Mouse (Mus musculus) midbrain, embryonic 15.5 days (tissue): Measurements from ENCODE around the gene Prr15l. TPM values are rescaled to one million over a fixed set of nuclear protein-coding genes. Genes with fewer than 3 reads are reported as not detected.

Experiments
- ATAC-seq: fragments of 200-750 bp; cut with Nextera tagmentation; replicated peaks from 2 replicates; pipeline ENCODE4 v1.8.0; 2017; ENCODE audit warnings: moderate TSS enrichment
- H3K27ac ChIP-seq: fragments of 300-500 bp; sonication (generic); 2 replicates; pipeline ENCODE4 v1.5.1; 2015; ENCODE audit warnings: mild to moderate bottlenecking, inconsistent platforms
- H3K27me3 ChIP-seq: fragments of 300-500 bp; sonication (generic); replicated peaks from 2 replicates; pipeline ENCODE4 v1.6.1; 2015; ENCODE audit warnings: inconsistent platforms
- H3K36me3 ChIP-seq: fragments of 300-500 bp; sonication (generic); replicated peaks from 2 replicates; pipeline ENCODE4 v1.6.1; 2015; ENCODE audit warnings: inconsistent platforms
- H3K4me1 ChIP-seq: fragments of 300-500 bp; sonication (generic); 2 replicates; pipeline ENCODE4 v1.6.1; 2015; ENCODE audit warnings: inconsistent platforms
- H3K4me2 ChIP-seq: fragments of 300-500 bp; sonication (generic); 2 replicates; pipeline ENCODE4 v1.6.1; 2015; ENCODE audit warnings: inconsistent platforms, mild to moderate bottlenecking, moderate library complexity
- H3K4me3 ChIP-seq: fragments of 300-500 bp; sonication (generic); 2 replicates; pipeline ENCODE4 v1.5.1; 2015; ENCODE audit warnings: mild to moderate bottlenecking, inconsistent platforms
- H3K9ac ChIP-seq: fragments of 300-500 bp; sonication (generic); 2 replicates; pipeline ENCODE4 v1.6.1; 2015; ENCODE audit warnings: mild to moderate bottlenecking, inconsistent platforms
- H3K9me3 ChIP-seq: fragments of 300-500 bp; sonication (generic); 2 replicates; pipeline ENCODE4 v1.6.1; 2016; ENCODE audit warnings: inconsistent platforms
- WGBS: fragments of 180-500 bp; shearing (Covaris S2); methylation state at CpG from one replicate; pipeline ENCODE4 v1.1.7; 2015; ENCODE audit warnings: mixed read lengths; 5-methylcytosine and 5-hydroxymethylcytosine counted together
- polyA plus RNA-seq: library from polyadenylated mRNA; unstranded; fragments of >200 nt; fragmentation: Nextera tagmentation; extraction: Ambion mirVana; gene quantifications from 2 replicates; pipeline ENCODE4 v1.2.1, GENCODE M21; 2015

Prr15l gene
- polyA plus RNA-seq, 1 experiment from 2014 or later = 0.30 TPM

- H3K4me2 ChIP-seq = no peak overlapping the region
- H3K9me3 ChIP-seq = no peaks in the 10 kb centered on the region
- no peak overlapping the region for H3K27ac ChIP-seq
- H3K4me1 ChIP-seq = peaks cover 18% of the 10 kb centered on the region
- H3K27me3 ChIP-seq = no peaks in the 10 kb centered on the region; the same call in 1 of the 2 replicates
- no peak overlapping the region for H3K4me3 ChIP-seq
- no peak for ATAC-seq
- no peaks in the 10 kb centered on the region for H3K36me3 ChIP-seq
- 74% methylated on average over 16 of the region's 16 CpGs for WGBS
- no peak overlapping the region for H3K9ac ChIP-seq
Observed at GRCm38 (mm10) chr11:96940578-96941465, 12.9 kb downstream of the Prr15l start.

GRCm38 (mm10) chr11:96941989-96942590 lies 14.2 kb downstream of the Prr15l start:
- Histone ChIP-seq H3K27ac (no peak overlapping the region), H3K4me2 (no peak overlapping the region), H3K4me1 (peaks cover 18% of the 10 kb centered on the region), H3K36me3 (no peaks in the 10 kb centered on the region), H3K4me3 (no peak overlapping the region), H3K9me3 (no peaks in the 10 kb centered on the region), H3K27me3 (no peaks in the 10 kb centered on the region; the same call in 1 of the 2 replicates), H3K9ac (no peak overlapping the region)
- WGBS = 80% methylated on average over 6 of the region's 6 CpGs
- no peak for ATAC-seq

GRCm38 (mm10) chr11:96943746-96944304 lies 15.9 kb downstream of the Prr15l start, which contains the start of gene Pnpo:
Gene Pnpo (minus strand): TSS chr11:96943986.
- Histone ChIP-seq H3K4me1 (peaks cover 18% of the 10 kb centered on the region), H3K27ac (peak within 1 kb of the TSS; percentile 72), H3K4me2 (peak within 1 kb of the TSS; percentile 93), H3K9me3 (no peaks in the 10 kb centered on the region), H3K36me3 (no peaks in the 10 kb centered on the region), H3K9ac (peak within 1 kb of the TSS; percentile 51), H3K4me3 (peak within 1 kb of the TSS; percentile 64), H3K27me3 (no peaks in the 10 kb centered on the region; the same call in 1 of the 2 replicates)
- ATAC-seq = peak; percentile 98
- WGBS = under 1% methylated on average over 29 of the region's 29 CpGs

GRCm38 (mm10) chr11:96944844-96945580 lies 17.1 kb downstream of the Prr15l start:
- peak overlapping the region; percentile 93 for H3K4me2 ChIP-seq
- ATAC-seq = no peak
- no peak overlapping the region for H3K27ac ChIP-seq
- no peaks in the 10 kb centered on the region for H3K36me3 ChIP-seq
- H3K4me3 ChIP-seq = peak overlapping the region; percentile 64
- peak overlapping the region; percentile 51; the same call in 1 of the 2 replicates for H3K9ac ChIP-seq
- peaks cover 18% of the 10 kb centered on the region for H3K4me1 ChIP-seq
- 87% methylated on average over 14 of the region's 14 CpGs for WGBS
- H3K27me3 ChIP-seq = no peaks in the 10 kb centered on the region; the same call in 1 of the 2 replicates
- no peaks in the 10 kb centered on the region for H3K9me3 ChIP-seq

- Histone ChIP-seq H3K4me1 (peaks cover 18% of the 10 kb centered on the region), H3K27me3 (no peaks in the 10 kb centered on the region; the same call in 1 of the 2 replicates), H3K9ac (no peak overlapping the region), H3K27ac (peak overlapping the region; percentile 51; the same call in 1 of the 2 replicates), H3K4me3 (no peak overlapping the region), H3K4me2 (no peak overlapping the region), H3K36me3 (peaks cover 4% of the 10 kb centered on the region; the same call in 1 of the 2 replicates), H3K9me3 (no peaks in the 10 kb centered on the region)
- ATAC-seq = no peak
- WGBS = 75% methylated on average over 9 of the region's 9 CpGs
Observed at GRCm38 (mm10) chr11:96946498-96946897, 18.6 kb downstream of the Prr15l start.

GRCm38 (mm10) chr11:96947849-96948248 lies 19.9 kb downstream of the Prr15l start:
- Histone ChIP-seq H3K27ac (no peak overlapping the region), H3K4me2 (no peak overlapping the region), H3K4me1 (peaks cover 18% of the 10 kb centered on the region), H3K9me3 (no peaks in the 10 kb centered on the region), H3K27me3 (no peaks in the 10 kb centered on the region), H3K4me3 (no peak overlapping the region), H3K36me3 (peaks cover 15% of the 10 kb centered on the region; the same call in 1 of the 2 replicates), H3K9ac (no peak overlapping the region)
- no peak for ATAC-seq
- WGBS = 94% methylated on average over 4 of the region's 4 CpGs

GRCm38 (mm10) chr11:96950767-96951166 lies 22.9 kb downstream of the Prr15l start:
- 95% methylated on average over 3 of the region's 3 CpGs for WGBS
- no peaks in the 10 kb centered on the region for H3K27me3 ChIP-seq
- H3K27ac ChIP-seq = no peak overlapping the region
- H3K36me3 ChIP-seq = peaks cover 26% of the 10 kb centered on the region; the same call in 1 of the 2 replicates
- H3K4me2 ChIP-seq = no peak overlapping the region
- H3K9ac ChIP-seq = no peak overlapping the region
- no peak overlapping the region for H3K4me3 ChIP-seq
- ATAC-seq = no peak
- H3K9me3 ChIP-seq = no peaks in the 10 kb centered on the region
- no peaks in the 10 kb centered on the region for H3K4me1 ChIP-seq

- WGBS = 87% methylated on average over 10 of the region's 10 CpGs
- no peak overlapping the region for H3K4me3 ChIP-seq
- H3K4me1 ChIP-seq = no peaks in the 10 kb centered on the region
- ATAC-seq = no peak
- no peak overlapping the region for H3K4me2 ChIP-seq
- H3K27ac ChIP-seq = no peak overlapping the region
- H3K36me3 ChIP-seq = peaks cover 39% of the 10 kb centered on the region; the same call in 1 of the 2 replicates
- H3K9ac ChIP-seq = no peak overlapping the region
- no peaks in the 10 kb centered on the region for H3K27me3 ChIP-seq
- H3K9me3 ChIP-seq = no peaks in the 10 kb centered on the region
Observed at GRCm38 (mm10) chr11:96952426-96952825, 24.5 kb downstream of the Prr15l start.

GRCm38 (mm10) chr11:96952896-96953295 lies 25.0 kb downstream of the Prr15l start:
- Histone ChIP-seq H3K27ac (no peak overlapping the region), H3K9ac (no peak overlapping the region), H3K4me3 (no peak overlapping the region), H3K27me3 (no peaks in the 10 kb centered on the region), H3K36me3 (peaks cover 39% of the 10 kb centered on the region; the same call in 1 of the 2 replicates), H3K4me1 (no peaks in the 10 kb centered on the region), H3K9me3 (no peaks in the 10 kb centered on the region), H3K4me2 (no peak overlapping the region)
- whole genome bisulfite sequencing = 84% methylated on average over 6 of the region's 6 CpGs
- ATAC-seq = no peak

- Histone ChIP-seq H3K4me3 (no peak overlapping the region), H3K36me3 (peaks cover 48% of the 10 kb centered on the region), H3K9ac (no peak overlapping the region), H3K9me3 (no peaks in the 10 kb centered on the region), H3K4me2 (no peak overlapping the region), H3K27me3 (no peaks in the 10 kb centered on the region), H3K27ac (no peak overlapping the region), H3K4me1 (no peaks in the 10 kb centered on the region)
- WGBS = 93% methylated on average over 4 of the region's 4 CpGs
- ATAC-seq = no peak
Observed at GRCm38 (mm10) chr11:96955094-96955493, 27.2 kb downstream of the Prr15l start.

- no peak overlapping the region for H3K4me3 ChIP-seq
- H3K9ac ChIP-seq = no peak overlapping the region
- ATAC-seq = no peak
- peaks cover 53% of the 10 kb centered on the region for H3K36me3 ChIP-seq
- H3K9me3 ChIP-seq = no peaks in the 10 kb centered on the region
- 60% methylated on average over 20 of the region's 20 CpGs for WGBS
- no peak overlapping the region for H3K4me2 ChIP-seq
- H3K27ac ChIP-seq = no peak overlapping the region
- H3K27me3 ChIP-seq = no peaks in the 10 kb centered on the region
- H3K4me1 ChIP-seq = no peaks in the 10 kb centered on the region
Observed at GRCm38 (mm10) chr11:96956009-96956724, 28.3 kb downstream of the Prr15l start.
